19 mouse cellular contexts compared by ENCODE assay signal in the genomic region with DNA sequence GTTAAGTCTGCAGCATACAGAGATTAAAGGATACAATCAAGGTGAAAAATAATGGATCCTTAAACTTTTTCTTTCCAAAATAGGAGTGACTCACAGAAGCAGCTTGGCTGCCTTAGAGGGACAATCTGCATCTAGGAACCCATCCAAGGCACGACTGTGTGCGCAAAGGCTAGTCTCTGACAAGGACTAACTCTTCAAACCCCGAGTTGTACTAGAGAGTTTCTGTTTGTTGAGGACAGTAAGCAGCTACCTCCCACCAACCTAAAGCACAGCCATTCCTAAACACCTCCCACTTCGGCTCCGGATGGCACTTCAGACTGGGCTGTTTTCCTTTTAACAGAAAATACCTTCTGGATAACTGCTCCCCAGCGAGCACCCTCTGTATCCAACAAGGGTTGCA. TPM values are rescaled to one million over a fixed set of nuclear protein-coding genes. Genes with fewer than 3 reads are reported as not detected.
DNase-seq lines count a peak whose midpoint lies in the region; ATAC-seq lines count a peak whose summit lies in the region.
"Had no signal": no experiment of that assay in that cellular context is flagged by ENCODE, and none has a peak within 500 bp of the region (broad histone marks: within the 10 kb centered on the region; RNA-seq: fewer than 3 reads in every experiment).

No protein-coding gene starts in this region.

- no peak for DNase-seq in frontal cortex, postnatal 14 days (ENCODE audit: low spot score in 2 of 2)
- DNase-seq in left cerebral cortex, adult 18-20 months (ENCODE audit: low spot score in 2 of 2), result peak; percentile 33 to 47
- no peak for DNase-seq in left cerebral cortex, postnatal 10 days (ENCODE audit: extremely low spot score in 1 of 2, low spot score in 2 of 2)
- peak; percentile 48 for DNase-seq in 3T3-L1 (ENCODE audit: low read depth, low spot score)
- DNase-seq in brain, adult 2 months (ENCODE audit: low read depth, low spot score), result peak; percentile 69
- DNase-seq: cerebellum, adult 9-10 months; gastrocnemius, postnatal 25 days; kidney, adult 11 months; lung, adult 18-20 months; lung, postnatal 14 days had no signal

- H3K36me3 ChIP-seq in forebrain, embryonic 15.5 days, result peaks cover 18% of the 10 kb centered on the region

- WGBS in forebrain, embryonic 15.5 days, result 83% methylated on average over 6 of the region's 6 CpGs

- intact Hi-C loops in left cerebral cortex, postnatal 10 days (cut with DNase I), result no loop called here

- H3K4me1 ChIP-seq in forebrain, embryonic 15.5 days, result peaks cover 11% of the 10 kb centered on the region
- H3K4me1 ChIP-seq: embryonic facial prominence, embryonic 10.5 days; forebrain, embryonic 12.5 days; heart, embryonic 10.5 days; midbrain, embryonic 13.5 days; neural tube, embryonic 12.5 days had no signal

- no peak overlapping the region for H3K9ac ChIP-seq in forebrain, embryonic 15.5 days (replicated peaks)
- H3K9ac ChIP-seq: forebrain, embryonic 12.5 days; midbrain, embryonic 13.5 days; neural tube, embryonic 12.5 days had no signal

- no peaks in the 10 kb centered on the region for H3K27me3 ChIP-seq in forebrain, embryonic 15.5 days
- H3K27me3 ChIP-seq: forebrain, embryonic 12.5 days; midbrain, embryonic 13.5 days; neural tube, embryonic 12.5 days had no signal

- no peak overlapping the region for H3K4me2 ChIP-seq in forebrain, embryonic 15.5 days (replicated peaks)
- H3K4me2 ChIP-seq: forebrain, embryonic 12.5 days; liver, embryonic 11.5 days; midbrain, embryonic 13.5 days; neural tube, embryonic 12.5 days had no signal

- no peak overlapping the region for H3K27ac ChIP-seq in forebrain, embryonic 15.5 days (replicated peaks)
- H3K27ac ChIP-seq: embryonic facial prominence, embryonic 10.5 days; forebrain, embryonic 12.5 days; heart, embryonic 10.5 days; midbrain, embryonic 13.5 days; neural tube, embryonic 12.5 days had no signal

- peak; percentile 95 for ATAC-seq in frontal cortex, adult (ENCODE audit: low TSS enrichment)
- ATAC-seq in forebrain, embryonic 15.5 days (replicated peaks), result no peak
- ATAC-seq: midbrain, embryonic 13.5 days had no signal

- no peak overlapping the region for H3K4me3 ChIP-seq in forebrain, embryonic 15.5 days
- H3K4me3 ChIP-seq: embryonic facial prominence, embryonic 10.5 days; forebrain, embryonic 12.5 days; heart, embryonic 10.5 days; midbrain, embryonic 13.5 days; neural tube, embryonic 12.5 days had no signal

- no peaks in the 10 kb centered on the region for H3K9me3 ChIP-seq in forebrain, embryonic 15.5 days
- H3K9me3 ChIP-seq: embryonic facial prominence, embryonic 10.5 days; forebrain, embryonic 12.5 days; heart, embryonic 10.5 days; midbrain, embryonic 13.5 days; neural tube, embryonic 12.5 days had no signal

RNA-seq across cellular contexts. Expression of a gene that starts 21.8 kb away (rescaled TPM):
- total RNA-seq in left cerebral cortex, adult 18-20 months (2021), result under 1 TPM; 0.35 to 0.53 TPM
- under 1 TPM; 0.34 to 0.45 TPM for total RNA-seq in left cerebral cortex, postnatal 10 days (2021)
- polyA plus RNA-seq in forebrain, embryonic 15.5 days (2015; fragmentation: Nextera tagmentation; extraction: Ambion mirVana), result 0.31 TPM in 2 replicates
- total RNA-seq: gastrocnemius, postnatal 25 days had no signal
- polyA plus RNA-seq: heart, postnatal 0 days; neural tube, embryonic 12.5 days had no signal

RNA-seq across cellular contexts. Expression of a gene that starts 31.4 kb away (rescaled TPM):
- 10 to 100 TPM; 46.0 to 56.1 TPM for total RNA-seq in left cerebral cortex, adult 18-20 months (2021)
- total RNA-seq in left cerebral cortex, postnatal 10 days (2021), result 10 to 100 TPM; 26.0 to 33.8 TPM
- 12.4 and 12.6 TPM in 2 replicates for polyA plus RNA-seq in forebrain, embryonic 15.5 days (2015; fragmentation: Nextera tagmentation; extraction: Ambion mirVana)

Comparison
In these comparisons a context has a peak if more than half of its experiments do, and no peak if none do; other contexts are left out.
1. DNase-seq: peak in left cerebral cortex, adult 18-20 months (2 of 2), 3T3-L1 (single experiment) and brain, adult 2 months (single experiment); none in frontal cortex, postnatal 14 days (0 of 2) and left cerebral cortex, postnatal 10 days (0 of 2).